Mouse (Mus musculus): ENCODE data around the gene Mettl24.
"Not testable (repeated sequence)": the region's sequence is repeated elsewhere in the genome, so short reads cannot be mapped to it uniquely, and the experiment has no call there.

Mettl24 gene

GRCm38 (mm10) chr10:40737274-40738112 lies 54.4 kb downstream of the Mettl24 start:
- DNase-seq (ENCODE audit: low spot score in 2 of 2): peak in 1 of 2 experiments; percentile 26

GRCm38 (mm10) chr10:40740696-40741095 lies 57.6 kb downstream of the Mettl24 start:
- no peak for DNase-seq (ENCODE audit: low spot score in 2 of 2)

- peak in 1 of 2 experiments; percentile 37 for DNase-seq (ENCODE audit: low spot score in 2 of 2)
Observed at GRCm38 (mm10) chr10:40750293-40751047, 67.4 kb downstream of the Mettl24 start.

- DNase-seq (ENCODE audit: low spot score in 2 of 2): no peak
Observed at GRCm38 (mm10) chr10:40751157-40751556, 68.1 kb downstream of the Mettl24 start.

GRCm38 (mm10) chr10:40753036-40753435 lies 70.0 kb downstream of the Mettl24 start:
- DNase-seq (ENCODE audit: low spot score in 2 of 2): no peak

- DNase-seq (ENCODE audit: low spot score in 2 of 2): no peak
Observed at GRCm38 (mm10) chr10:40758171-40759010, 75.3 kb downstream of the Mettl24 start.

- not testable (repeated sequence) for DNase-seq (ENCODE audit: low spot score in 2 of 2)
Observed at GRCm38 (mm10) chr10:40759391-40760194, 76.5 kb downstream of the Mettl24 start.

GRCm38 (mm10) chr10:40760195-40761009 lies 77.3 kb downstream of the Mettl24 start:
- DNase-seq (ENCODE audit: low spot score in 2 of 2): no peak

GRCm38 (mm10) chr10:40761010-40761752 lies 78.1 kb downstream of the Mettl24 start:
- DNase-seq (ENCODE audit: low spot score in 2 of 2): no peak

- peak; percentile 36 to 63 for DNase-seq (ENCODE audit: low spot score in 2 of 2)
Observed at GRCm38 (mm10) chr10:40762624-40763023, 79.5 kb downstream of the Mettl24 start.

GRCm38 (mm10) chr10:40763084-40763720 lies 80.1 kb downstream of the Mettl24 start:
- no peak for DNase-seq (ENCODE audit: low spot score in 2 of 2)

GRCm38 (mm10) chr10:40772266-40772665 lies 89.2 kb downstream of the Mettl24 start:
- DNase-seq (ENCODE audit: low spot score in 2 of 2): no peak

- no peak for DNase-seq (ENCODE audit: low spot score in 2 of 2)
Observed at GRCm38 (mm10) chr10:40775151-40775550, 92.1 kb downstream of the Mettl24 start.

- DNase-seq (ENCODE audit: low spot score in 2 of 2): no peak
Observed at GRCm38 (mm10) chr10:40775655-40776054, 92.6 kb downstream of the Mettl24 start.

- DNase-seq (ENCODE audit: low spot score in 2 of 2): no peak
Observed at GRCm38 (mm10) chr10:40777171-40777570, 94.1 kb downstream of the Mettl24 start.

GRCm38 (mm10) chr10:40778472-40778871 lies 95.4 kb downstream of the Mettl24 start:
- no peak for DNase-seq (ENCODE audit: low spot score in 2 of 2)

GRCm38 (mm10) chr10:40790406-40790805 lies 107.3 kb downstream of the Mettl24 start:
- DNase-seq (ENCODE audit: low spot score in 2 of 2): no peak

- DNase-seq (ENCODE audit: low spot score in 2 of 2): no peak
Observed at GRCm38 (mm10) chr10:40792115-40792514, 109.0 kb downstream of the Mettl24 start.

- DNase-seq (ENCODE audit: low spot score in 2 of 2): no peak
Observed at GRCm38 (mm10) chr10:40805221-40805620, 122.1 kb downstream of the Mettl24 start.

Data from right cerebral cortex, postnatal 36 days (tissue).